Mouse (Mus musculus) liver, adult 2 months (tissue): ENCODE data around the gene Trim45. TPM values are rescaled to one million over a fixed set of nuclear protein-coding genes. Genes with fewer than 3 reads are reported as not detected.

Source experiments
- DNase-seq: peaks from one replicate; pipeline ENCODE4 v3.0.0-alpha.2; 2011; ENCODE audit warnings: low read depth, low spot score; ENCODE audit errors: extremely low read depth
- H3K27ac ChIP-seq: fragments of 200-500 bp; replicated peaks from 2 replicates; pipeline ENCODE4 v1.5.1; 2012; ENCODE audit warnings: low read depth, mild to moderate bottlenecking, control low read depth, inconsistent platforms, low read length; ENCODE audit not compliant: insufficient read depth
- H3K27me3 ChIP-seq: fragments of 200-500 bp; 2 replicates; pipeline ENCODE4 v1.6.1; 2012; ENCODE audit warnings: mild to moderate bottlenecking, moderate library complexity, low read length, inconsistent platforms; ENCODE audit not compliant: control insufficient read depth, insufficient read depth
- H3K36me3 ChIP-seq: fragments of 200-500 bp; 2 replicates; pipeline ENCODE4 v1.6.1; 2012; ENCODE audit warnings: low read length, inconsistent platforms; ENCODE audit not compliant: control insufficient read depth, insufficient read depth
- H3K4me1 ChIP-seq: fragments of 200-500 bp; 2 replicates; pipeline ENCODE4 v1.6.1; 2011; ENCODE audit warnings: low read length; ENCODE audit not compliant: control insufficient read depth, insufficient read depth
- H3K4me3 ChIP-seq: fragments of 200-500 bp; 2 replicates; pipeline ENCODE4 v1.5.1; 2011; ENCODE audit warnings: low read depth, mild to moderate bottlenecking, control low read depth, low read length, moderate library complexity; ENCODE audit not compliant: insufficient read depth
- H3K79me2 ChIP-seq: fragments of 200-500 bp; 2 replicates; pipeline ENCODE4 v1.6.1; 2012; ENCODE audit warnings: inconsistent platforms, mild to moderate bottlenecking, low read length, moderate library complexity; ENCODE audit not compliant: control insufficient read depth, insufficient read depth
- H3K9ac ChIP-seq: fragments of 200-500 bp; 2 replicates; pipeline ENCODE4 v1.6.1; 2012; ENCODE audit warnings: low read depth, mild to moderate bottlenecking, control low read depth, inconsistent platforms, low read length
- CTCF ChIP-seq: fragments of 200-500 bp; IDR thresholded peaks from 2 replicates; pipeline ENCODE4 v1.5.1; 2011; ENCODE audit warnings: low read depth, low read length, control low read depth
- POLR2A ChIP-seq: fragments of 200-500 bp; IDR thresholded peaks from 2 replicates; pipeline ENCODE4 v1.6.1; 2011; ENCODE audit warnings: low read length, control low read depth; ENCODE audit not compliant: insufficient read depth; ENCODE audit errors: extremely low read depth
- WGBS: fragments of 180-500 bp; shearing (Covaris S2); methylation state at CpG from one replicate; pipeline ENCODE4 v1.1.7; 2018; 5-methylcytosine and 5-hydroxymethylcytosine counted together
- polyA plus RNA-seq: library from polyadenylated mRNA; depleted of rRNA; stranded (reverse); fragments of >200 nt; gene quantifications from 2 replicates; pipeline ENCODE4 v1.2.3, GENCODE M21; 2012
- total RNA-seq: library from RNA; depleted of rRNA; stranded (reverse); fragments of >200 nt; gene quantifications from 2 replicates; pipeline ENCODE4 v1.2.3, GENCODE M21; 2014

Gene Trim45
- total and polyA plus RNA-seq, 2 experiments: 0.92 to 0.95 TPM

GRCm38 (mm10) chr3:100961007-100961406 is 39.0 kb downstream of the Trim45 start:
- Histone ChIP-seq H3K4me1 (no peaks in the 10 kb centered on the region), H3K36me3 (peaks cover 35% of the 10 kb centered on the region), H3K79me2 (no peaks in the 10 kb centered on the region), H3K9ac (no peak overlapping the region), H3K27me3 (no peaks in the 10 kb centered on the region), H3K4me3 (no peak overlapping the region), H3K27ac (no peak overlapping the region)
- whole genome bisulfite sequencing: 86% methylated on average over 5 of the region's 5 CpGs
- DNase-seq: no peak
- no peak for TF ChIP-seq CTCF
- no peak for TF ChIP-seq POLR2A

DNA sequence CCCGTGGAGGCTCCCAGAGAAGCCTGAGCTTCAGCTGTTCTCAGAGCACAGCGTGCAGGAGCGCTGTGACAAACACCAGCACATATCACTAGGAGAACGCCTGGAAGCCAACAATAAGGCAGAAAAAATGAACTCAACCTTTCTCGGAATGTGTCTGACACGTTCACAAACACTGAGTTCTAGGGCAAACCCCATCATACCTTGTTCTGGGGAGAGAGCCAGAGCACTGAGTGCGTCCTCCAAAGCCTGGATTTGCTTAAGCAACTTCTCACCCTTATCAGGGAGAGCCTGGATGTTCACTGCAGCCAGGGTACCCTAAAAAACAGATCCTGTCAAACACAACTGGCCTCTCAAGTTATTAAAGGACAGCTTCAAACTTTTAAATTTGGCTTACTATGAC is 39.5 kb downstream of the Trim45 start:
- Histone ChIP-seq H3K4me3 (no peak overlapping the region), H3K79me2 (no peaks in the 10 kb centered on the region), H3K36me3 (peaks cover 33% of the 10 kb centered on the region), H3K27ac (no peak overlapping the region), H3K9ac (no peak overlapping the region), H3K27me3 (no peaks in the 10 kb centered on the region), H3K4me1 (no peaks in the 10 kb centered on the region)
- no peak for TF ChIP-seq CTCF
- no peak for DNase-seq
- WGBS: 94% methylated on average over 7 of the region's 7 CpGs

GRCm38 (mm10) chr3:100963849-100964542 is 42.0 kb downstream of the Trim45 start:
- Histone ChIP-seq H3K36me3 (peaks cover 22% of the 10 kb centered on the region), H3K4me3 (no peak overlapping the region), H3K27me3 (no peaks in the 10 kb centered on the region), H3K4me1 (no peaks in the 10 kb centered on the region), H3K79me2 (no peaks in the 10 kb centered on the region), H3K27ac (no peak overlapping the region), H3K9ac (no peak overlapping the region)
- TF ChIP-seq CTCF: peak; percentile 36; the same call in 1 of the 2 replicates
- TF ChIP-seq POLR2A: no peak
- peak; percentile 7 for DNase-seq
- 89% methylated on average over 14 of the region's 14 CpGs for WGBS

DNA sequence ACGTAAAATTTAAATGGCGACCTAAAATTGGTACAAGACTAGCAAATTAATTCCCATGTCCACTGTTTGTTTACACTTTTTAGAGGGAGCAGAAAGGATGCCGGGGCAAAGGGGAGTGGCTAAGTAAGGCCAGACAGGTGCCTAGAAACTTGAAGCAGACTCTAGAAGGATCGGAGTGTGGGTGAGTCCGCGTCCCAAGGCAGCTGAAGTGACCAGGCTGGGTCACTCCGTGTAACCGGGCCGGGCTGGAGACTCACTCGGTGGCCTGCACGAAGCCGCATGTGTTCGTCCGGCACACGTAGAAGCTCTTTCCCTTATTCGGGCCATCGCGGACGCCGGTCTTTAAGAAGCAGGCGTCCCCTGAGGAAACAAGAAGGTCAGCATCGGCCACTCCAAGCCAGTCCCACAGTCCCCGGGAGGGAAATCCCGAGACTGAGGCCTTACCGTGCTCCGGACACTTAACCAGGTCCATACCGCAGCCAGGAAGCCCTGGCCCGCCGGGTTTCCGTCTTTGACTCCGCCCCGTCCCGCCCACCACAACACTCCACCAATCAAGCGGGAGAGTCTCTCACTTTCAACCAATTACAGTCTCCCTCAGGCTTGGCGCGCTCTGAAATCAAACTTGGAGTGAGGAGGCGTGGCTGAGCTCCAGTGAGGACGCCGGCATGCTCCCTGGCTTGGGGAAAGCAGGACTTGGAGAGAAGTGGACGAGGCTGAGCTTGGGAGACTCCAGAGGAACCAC is 47.3 kb downstream of the Trim45 start, which contains the start of gene Ttf2:
TSS of gene Ttf2 (minus strand) at position 488 of the 742 bp plus-strand sequence.
- WGBS: under 1% methylated on average over 40 of the region's 40 CpGs

GRCm38 (mm10) chr3:100973906-100974305 is 51.9 kb downstream of the Trim45 start:
- Histone ChIP-seq H3K4me3 (no peak overlapping the region), H3K27ac (no peak overlapping the region), H3K79me2 (no peaks in the 10 kb centered on the region), H3K36me3 (no peaks in the 10 kb centered on the region), H3K9ac (no peak overlapping the region), H3K4me1 (no peaks in the 10 kb centered on the region), H3K27me3 (no peaks in the 10 kb centered on the region; the same call in 1 of the 2 replicates)
- peak; percentile 58 for DNase-seq
- no peak for TF ChIP-seq CTCF
- no peak for TF ChIP-seq POLR2A
- 2% methylated on average over 1 of the region's 1 CpGs for WGBS

More for the DNA sequence above, 47.3 kb downstream of the Trim45 start, which contains the start of gene Ttf2:
- Histone ChIP-seq H3K9ac (peak within 1 kb of the TSS; percentile 70), H3K36me3 (no peaks in the 10 kb centered on the region; the same call in 1 of the 2 replicates), H3K4me1 (no peaks in the 10 kb centered on the region), H3K79me2 (no peaks in the 10 kb centered on the region), H3K27ac (no peak within 1 kb of the TSS), H3K4me3 (peak within 1 kb of the TSS; percentile 80), H3K27me3 (no peaks in the 10 kb centered on the region)
- no peak for TF ChIP-seq POLR2A
- TF ChIP-seq CTCF: no peak
- peak; percentile 82 for DNase-seq
